Mouse (Mus musculus): ENCODE measurements around the gene Gm11733.

DNA sequence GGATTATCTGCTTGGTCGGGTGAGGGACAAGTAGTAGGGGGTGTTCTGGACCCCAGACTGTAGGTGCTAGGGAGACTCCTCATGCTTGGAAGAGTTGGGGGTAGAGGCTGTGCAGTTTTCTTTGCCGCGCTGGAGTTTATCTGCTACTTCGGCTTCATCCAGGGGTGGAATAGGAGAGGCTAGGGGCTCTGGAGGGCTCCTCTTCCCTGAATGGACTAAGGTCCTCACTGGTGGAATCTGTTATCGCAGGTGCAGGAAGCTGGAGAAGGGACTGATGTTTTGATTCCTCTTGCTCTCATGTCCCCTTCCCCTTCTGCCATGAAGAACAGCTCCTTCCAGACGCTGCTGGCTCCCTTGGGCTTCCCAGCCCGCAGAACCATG, 47.1 kb upstream of the Gm11733 start:
- TF ChIP-seq GATA1 (IDR thresholded peaks at IDR 0.05; ENCODE audit: low read length) (no peak), TAL1 (IDR thresholded peaks at IDR 0.05; ENCODE audit: low read length) (no peak)

Measured in erythroblast, embryonic 14.5 days (primary cell).